Mouse (Mus musculus) brain, embryonic 14.5 days (tissue): Measurements from ENCODE around the gene Lasp1.

Experiments used
- CTCF ChIP-seq: fragments of 200-500 bp; IDR thresholded peaks from 2 replicates; pipeline ENCODE4 v1.5.1; 2012; ENCODE audit warnings: inconsistent platforms, mild to moderate bottlenecking, moderate library complexity, borderline replicate concordance; ENCODE audit not compliant: insufficient read depth, insufficient read length; ENCODE audit errors: extremely low read depth
- POLR2A ChIP-seq: fragments of 200-500 bp; IDR thresholded peaks from 2 replicates; pipeline ENCODE4 v1.6.1; 2012; ENCODE audit warnings: mild to moderate bottlenecking, inconsistent platforms, borderline replicate concordance; ENCODE audit not compliant: poor library complexity, insufficient read depth, insufficient read length, severe bottlenecking; ENCODE audit errors: extremely low read depth

- TF ChIP-seq POLR2A (no peak), CTCF (no peak)
Measured at GRCm38 (mm10) chr11:97829365-97829764, 30.6 kb downstream of the Lasp1 start.
